Mouse (Mus musculus) yolk sac, embryonic 10.5 days (tissue): Measurements from ENCODE around the gene Gm9999.
"Not testable (repeated sequence)": the region's sequence is repeated elsewhere in the genome, so short reads cannot be mapped to it uniquely, and the experiment has no call there.

Source experiments
- DNase-seq: peaks from one replicate; pipeline ENCODE4 v3.0.0-alpha.2; 2017; ENCODE audit warnings: low spot score

Gm9999 gene

DNA sequence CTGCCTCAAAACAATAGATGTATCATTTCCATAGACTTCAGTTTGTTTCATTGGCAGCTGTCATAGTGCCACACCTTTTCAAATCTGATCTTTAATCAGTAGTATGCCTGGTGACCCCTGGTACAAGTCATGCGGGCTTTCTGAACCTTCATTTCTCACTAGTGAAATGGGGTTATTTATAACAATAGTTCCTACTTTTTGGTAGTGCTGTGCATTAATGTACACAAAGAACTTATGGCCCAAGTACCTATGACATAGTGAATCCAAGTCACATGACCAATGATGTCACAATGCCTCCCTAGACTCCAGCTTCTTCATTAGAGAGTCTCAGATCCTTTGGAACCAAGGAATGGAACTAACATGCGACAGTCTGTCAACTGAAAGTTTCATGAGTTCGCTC lies at the start of gene Gm9999:
Gm9999 (plus strand) TSS at position 301 of the 400 bp plus-strand sequence.
- no peak for DNase-seq

DNA sequence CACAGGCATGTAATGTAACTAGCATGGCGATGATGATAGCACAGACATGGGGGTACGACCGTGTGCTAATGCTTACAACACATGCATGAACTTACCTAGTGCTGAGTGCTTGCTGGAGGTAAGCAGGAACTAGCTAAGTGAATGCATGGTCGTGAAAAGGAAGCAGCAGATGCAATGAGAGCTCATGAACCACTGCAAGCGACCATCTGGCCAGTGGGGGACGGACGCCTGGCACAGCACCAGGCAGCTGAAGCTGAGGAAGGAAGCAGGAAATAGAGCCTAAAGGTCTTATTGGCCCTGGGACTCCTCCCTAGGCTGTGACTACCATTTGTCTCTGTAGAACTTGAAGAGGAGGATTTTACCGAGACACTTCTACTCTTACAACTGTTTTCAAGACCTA lies 48.6 kb upstream of the Gm9999 start:
- no peak for DNase-seq

GRCm38 (mm10) chr7:46935847-46936246 lies 47.5 kb upstream of the Gm9999 start:
- peak; percentile 39 for DNase-seq

DNA sequence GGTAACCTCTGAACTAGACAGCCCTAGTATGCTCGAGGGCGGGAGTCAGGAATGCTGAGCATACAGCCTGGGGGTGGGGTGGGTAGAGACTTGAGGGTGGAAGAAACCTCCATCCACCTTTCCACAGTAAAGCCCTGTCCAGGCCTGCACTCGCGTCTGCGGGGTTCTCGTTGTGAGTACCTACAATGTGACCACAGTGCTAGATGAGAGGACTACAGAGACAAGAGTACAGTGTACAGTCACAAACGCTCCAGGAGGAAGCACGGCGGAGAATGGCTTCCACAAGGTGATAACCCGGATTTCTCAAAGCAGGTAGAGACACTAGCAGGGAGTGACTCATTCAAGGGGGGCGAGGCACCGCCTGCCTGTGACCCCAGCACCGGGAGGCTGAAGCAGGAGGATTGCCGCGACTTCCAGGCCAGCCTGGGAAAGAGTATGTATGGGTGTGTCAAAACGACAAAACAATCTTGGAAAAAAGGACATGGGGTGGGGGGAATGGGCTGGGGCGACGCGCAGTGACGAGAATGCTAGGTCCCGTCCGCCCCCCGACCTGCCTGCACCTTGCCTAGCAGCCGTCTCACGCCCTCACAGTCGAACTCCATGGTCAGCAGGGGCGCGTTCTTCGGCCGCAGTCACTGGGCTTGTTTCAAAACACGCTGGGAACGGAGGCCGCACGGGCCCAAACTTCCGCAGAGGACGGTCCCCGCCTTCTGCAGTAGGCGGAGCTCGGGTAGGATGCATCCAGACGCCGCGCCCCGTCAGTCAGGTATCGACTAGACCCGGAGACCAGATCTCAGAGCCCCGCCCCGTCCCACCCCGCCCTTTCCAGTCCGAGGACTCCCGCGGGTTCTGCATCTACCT lies 25.3 kb upstream of the Gm9999 start, which contains the start of gene Uevld:
Uevld (minus strand) TSS at position 697 of the 861 bp plus-strand sequence.
- DNase-seq = peak; percentile 97

DNA sequence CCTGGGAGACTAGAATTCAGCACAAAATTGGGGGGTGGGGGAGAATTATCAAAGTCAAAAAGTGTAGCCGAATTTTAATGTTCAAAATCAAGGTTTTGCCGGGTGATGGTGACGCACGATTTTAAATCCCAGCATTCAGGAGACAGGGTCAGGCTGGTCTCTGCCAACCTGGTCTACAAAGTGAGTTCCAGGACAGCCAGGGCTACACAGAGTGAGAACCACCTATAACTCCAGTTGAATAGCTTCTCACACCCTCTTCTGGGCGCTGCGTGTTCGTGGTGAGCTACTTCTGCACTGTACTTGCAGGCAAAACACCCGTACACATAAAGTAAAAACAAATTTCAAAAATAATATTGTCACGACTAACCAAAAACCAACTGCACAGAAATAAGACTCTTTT lies 24.5 kb upstream of the Gm9999 start:
- DNase-seq = no peak

DNA sequence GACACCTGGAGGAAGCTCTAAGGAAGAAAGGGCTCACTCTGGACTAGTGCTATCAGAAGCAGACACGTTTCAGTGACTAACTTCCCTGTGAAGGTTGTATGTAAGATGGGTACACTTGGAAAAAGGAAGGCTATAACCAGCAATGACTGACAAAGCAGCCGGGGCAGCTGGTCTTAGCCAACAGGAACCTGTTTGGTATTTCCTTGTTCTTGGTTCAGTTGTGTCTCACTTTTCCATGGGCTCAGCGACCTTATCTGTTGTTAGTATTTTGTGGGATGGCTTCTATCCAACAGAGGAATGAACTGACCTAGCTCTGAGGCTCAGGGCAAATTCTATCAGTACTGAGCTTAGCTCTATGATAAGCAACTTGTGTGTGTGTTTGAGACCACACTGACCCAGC lies 22.4 kb upstream of the Gm9999 start:
- DNase-seq = no peak

- DNase-seq = no peak
Measured at GRCm38 (mm10) chr7:46962132-46962531, 21.2 kb upstream of the Gm9999 start.

GRCm38 (mm10) chr7:46962806-46963618 lies 20.4 kb upstream of the Gm9999 start:
- peak; percentile 62 for DNase-seq

GRCm38 (mm10) chr7:46964070-46964469 lies 19.3 kb upstream of the Gm9999 start:
- no peak for DNase-seq

DNA sequence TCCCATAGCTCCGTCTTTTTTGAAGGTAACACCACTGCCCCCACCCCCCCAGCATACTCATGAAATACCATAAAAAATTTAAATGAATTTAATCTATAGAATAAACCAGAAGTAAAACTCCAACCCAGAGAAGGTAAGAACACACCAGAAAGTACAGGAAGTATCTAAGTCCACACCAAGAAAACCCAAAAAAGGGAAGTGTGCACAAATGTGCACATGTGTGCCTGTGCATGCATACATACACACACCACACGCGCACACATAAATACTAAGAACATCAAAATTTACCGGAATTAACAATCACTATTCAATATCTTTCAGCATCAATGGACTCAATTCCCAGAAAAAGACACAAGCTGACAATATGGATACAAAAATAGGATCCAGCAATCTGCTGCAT lies 13.5 kb upstream of the Gm9999 start:
- DNase-seq = no peak

DNA sequence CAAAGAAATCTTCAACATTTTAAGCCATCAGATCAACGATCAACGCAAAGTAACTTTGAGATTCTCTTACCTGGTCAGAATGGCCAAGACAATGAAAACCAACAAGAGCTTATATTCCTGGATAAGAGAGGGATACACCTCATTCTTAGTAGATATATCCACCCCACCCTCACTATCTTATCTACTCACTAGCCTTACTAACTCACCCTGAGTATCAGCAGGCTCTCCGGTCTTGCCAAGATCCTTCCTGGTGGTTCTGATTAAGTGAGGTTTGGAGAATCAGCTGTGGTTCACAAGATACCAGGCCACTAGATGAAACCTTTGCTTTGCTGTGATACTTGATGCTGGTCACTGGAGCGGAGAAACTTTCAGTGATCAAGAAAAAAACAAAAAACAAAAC lies 8.7 kb upstream of the Gm9999 start:
- no peak for DNase-seq

DNA sequence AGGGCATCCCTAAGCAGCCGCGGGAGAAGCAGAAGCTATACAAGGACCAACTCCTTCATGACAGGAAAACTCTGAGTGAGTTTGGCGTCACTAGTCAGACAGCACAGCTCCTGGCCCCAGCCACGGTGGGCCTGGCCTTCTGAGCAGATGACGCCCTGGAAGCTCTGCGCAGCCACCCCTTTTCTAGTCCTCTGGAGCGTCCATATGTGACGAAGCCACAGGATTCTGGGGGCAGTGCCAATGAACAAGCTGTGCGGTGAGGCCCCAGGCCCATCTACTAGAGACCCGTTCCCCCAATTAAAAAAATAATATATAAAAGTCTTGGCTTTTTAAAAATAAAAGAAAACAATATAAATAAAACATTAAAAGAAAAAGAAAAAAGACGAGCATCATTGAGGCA lies 7.9 kb upstream of the Gm9999 start:
- DNase-seq = no peak

GRCm38 (mm10) chr7:46985718-46986505 lies 2.5 kb downstream of the Gm9999 start:
- DNase-seq = no peak

GRCm38 (mm10) chr7:46986646-46987045 lies 3.3 kb downstream of the Gm9999 start:
- DNase-seq = no peak

GRCm38 (mm10) chr7:46987073-46987472 lies 3.7 kb downstream of the Gm9999 start:
- no peak for DNase-seq

GRCm38 (mm10) chr7:46989387-46989786 lies 6.0 kb downstream of the Gm9999 start:
- not testable (repeated sequence) for DNase-seq

DNA sequence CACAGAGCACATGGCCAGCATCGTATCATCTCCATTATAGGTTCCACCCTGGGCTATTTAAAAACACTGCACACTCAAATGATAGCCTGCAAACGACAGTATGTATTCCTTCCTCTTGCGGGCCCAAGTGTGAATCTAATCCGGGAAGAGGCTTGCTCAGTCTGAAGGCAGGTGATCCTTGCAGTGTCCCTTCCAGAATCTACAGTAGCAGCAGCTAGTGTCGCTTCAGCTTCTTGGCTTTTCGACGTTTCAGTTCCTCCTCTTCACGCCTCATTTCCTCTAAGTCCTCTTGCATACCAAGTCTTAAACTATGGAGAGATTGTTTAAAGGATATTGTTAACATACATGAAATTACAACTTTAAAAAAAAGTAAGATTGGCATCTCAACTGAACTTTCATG lies 9.7 kb downstream of the Gm9999 start:
- no peak for DNase-seq

GRCm38 (mm10) chr7:46995558-46995957 lies 12.2 kb downstream of the Gm9999 start:
- DNase-seq = no peak

- DNase-seq = no peak
Measured at GRCm38 (mm10) chr7:46997008-46997407, 13.6 kb downstream of the Gm9999 start.

DNA sequence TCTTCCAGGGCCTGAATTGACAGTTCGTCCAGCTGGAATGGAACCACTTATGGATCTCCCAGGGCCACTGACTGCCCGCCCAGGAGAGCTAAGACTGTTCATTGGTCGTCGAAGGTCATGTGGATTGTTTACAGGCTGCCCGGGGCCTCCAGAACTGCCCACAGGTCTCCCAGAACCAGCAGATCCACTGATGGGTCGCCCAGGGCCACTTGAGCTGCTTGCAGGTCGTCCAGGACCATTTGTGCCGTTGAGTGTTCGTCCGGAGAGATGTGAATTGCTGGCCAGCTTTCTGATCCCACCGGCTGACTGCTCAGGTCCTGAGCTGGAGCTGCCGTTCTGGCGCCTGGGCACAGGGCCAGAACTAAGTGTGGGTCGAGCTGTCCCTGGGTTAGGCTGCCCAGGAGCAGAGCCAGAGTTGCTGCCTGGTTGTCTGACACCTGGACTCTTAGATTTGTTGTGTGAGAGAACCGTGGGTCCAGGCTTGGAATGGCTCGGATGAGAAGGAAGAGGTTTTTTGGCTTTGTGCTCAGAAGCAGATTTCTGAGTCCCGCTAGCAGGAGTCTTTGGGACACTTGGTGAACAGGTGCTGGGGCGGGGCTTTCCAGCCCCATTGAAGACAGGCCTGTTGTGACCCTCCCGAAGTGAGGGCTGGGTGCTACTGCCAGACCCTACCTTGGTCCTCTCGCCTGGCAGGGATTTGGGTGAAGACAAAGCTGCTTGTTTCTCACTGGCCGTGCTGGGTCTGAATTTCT lies 14.4 kb downstream of the Gm9999 start:
- no peak for DNase-seq

GRCm38 (mm10) chr7:46998942-46999341 lies 15.6 kb downstream of the Gm9999 start:
- no peak for DNase-seq
